Mouse (Mus musculus) left cerebral cortex, postnatal 10 days (tissue): ENCODE measurements around the gene Pold3. TPM values are rescaled to one million over a fixed set of nuclear protein-coding genes. Genes with fewer than 3 reads are reported as not detected.

Experiments
- DNase-seq, 2 experiments: peaks; one replicate each; pipeline ENCODE4 v3.0.0; 2021 to 2022; ENCODE audit warnings: low spot score in 2 of 2, mixed read lengths in 1 of 2; ENCODE audit errors: extremely low spot score in 1 of 2
- intact Hi-C: fragments of 180-260 bp; cut with DNase I; formaldehyde crosslinking; loops from one replicate; pipeline ENCODE4 v1.15.1; 2025
- total RNA-seq, 2 experiments: library from RNA; stranded (reverse); gene quantifications; 2 replicates each; pipeline ENCODE4 v1.2.3; 2021

The Pold3 gene
- total RNA-seq, 2 experiments from 2014 or later: 32.6 to 36.3 TPM

DNA sequence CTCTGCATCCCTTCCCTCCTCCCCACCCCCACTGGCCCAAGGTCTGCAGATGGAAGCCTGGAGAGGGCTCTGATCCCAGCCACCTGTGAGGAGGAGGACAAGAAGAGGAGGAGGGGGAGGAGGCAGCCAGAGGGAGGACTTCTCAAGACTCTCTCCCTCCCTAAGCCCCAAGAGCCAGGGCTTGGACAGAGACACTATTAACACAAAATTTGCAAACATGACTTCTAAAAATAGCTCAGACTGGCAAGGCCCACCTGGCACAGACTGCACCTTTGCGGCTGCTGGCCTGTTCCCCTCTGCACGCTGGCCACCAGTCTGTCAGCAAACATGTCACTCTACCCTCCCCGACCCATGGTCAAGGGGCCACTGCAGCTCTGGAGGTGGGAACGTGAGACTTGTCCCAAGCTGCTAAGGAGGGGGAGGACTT is 77.7 kb downstream of the Pold3 start:
- no peak for DNase-seq
- intact Hi-C loops: no loop called here

DNA sequence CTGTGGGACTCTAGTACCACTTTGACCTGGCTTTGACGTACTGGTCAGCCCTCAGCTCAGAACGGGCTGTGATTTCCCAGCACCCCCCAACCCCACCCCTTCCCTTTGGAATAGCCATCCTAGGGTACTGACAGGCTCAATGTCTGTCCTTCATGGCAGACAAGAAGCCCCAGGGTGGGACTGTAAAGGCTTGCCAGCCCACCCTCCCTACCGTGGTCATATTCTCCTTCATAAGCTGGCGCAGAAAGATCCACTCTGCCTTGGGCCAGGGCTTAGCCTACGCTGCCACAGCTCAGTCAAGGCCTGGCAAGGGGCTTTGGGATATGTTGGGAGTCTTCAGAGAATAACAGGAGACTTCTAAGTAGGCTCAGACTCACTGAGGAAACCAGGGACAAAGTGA is 78.3 kb downstream of the Pold3 start:
- no peak for DNase-seq
- intact Hi-C loops: no loop called here

DNA sequence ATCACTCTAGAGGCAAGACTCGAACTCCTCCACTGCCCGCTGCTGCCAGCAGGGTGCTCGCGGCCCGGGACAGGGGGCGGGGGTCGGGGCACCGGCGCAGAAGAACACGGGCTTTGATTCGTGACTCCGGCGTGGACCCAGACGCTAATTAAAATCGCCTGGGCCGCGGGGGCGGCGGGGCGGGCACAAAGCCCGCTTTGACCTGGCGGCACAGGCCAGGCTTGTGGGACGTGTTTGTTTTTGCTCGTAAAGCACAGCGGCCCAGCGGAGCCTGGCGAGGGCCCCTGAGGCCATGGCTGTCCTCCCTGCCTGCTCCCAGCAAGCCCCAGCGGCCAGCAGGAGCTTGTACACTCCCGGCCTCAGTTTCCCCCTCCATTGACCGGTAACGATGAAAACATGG is 79.2 kb downstream of the Pold3 start:
- intact Hi-C loops: no loop called here
- DNase-seq: no peak

DNA sequence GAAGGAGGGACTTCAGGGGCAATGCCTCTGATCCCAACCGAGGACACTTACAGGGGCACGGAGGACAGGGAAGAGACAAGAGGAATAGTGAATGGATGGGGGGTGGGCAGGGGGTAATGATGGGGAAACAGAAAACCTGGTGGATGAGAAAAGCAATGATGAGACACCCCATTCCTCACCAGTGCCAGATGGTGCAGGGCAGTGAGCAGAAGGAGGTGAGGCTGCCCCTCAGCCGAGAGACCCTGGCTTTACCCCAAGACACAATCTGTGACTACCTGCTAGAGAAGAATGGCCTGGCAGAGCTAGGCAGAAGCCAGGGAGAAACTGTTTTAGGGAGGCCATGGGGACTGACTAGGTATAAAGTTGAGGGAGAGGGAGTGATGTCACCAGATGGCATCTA is 84.9 kb downstream of the Pold3 start:
- intact Hi-C loops: no loop called here
- DNase-seq: no peak

DNA sequence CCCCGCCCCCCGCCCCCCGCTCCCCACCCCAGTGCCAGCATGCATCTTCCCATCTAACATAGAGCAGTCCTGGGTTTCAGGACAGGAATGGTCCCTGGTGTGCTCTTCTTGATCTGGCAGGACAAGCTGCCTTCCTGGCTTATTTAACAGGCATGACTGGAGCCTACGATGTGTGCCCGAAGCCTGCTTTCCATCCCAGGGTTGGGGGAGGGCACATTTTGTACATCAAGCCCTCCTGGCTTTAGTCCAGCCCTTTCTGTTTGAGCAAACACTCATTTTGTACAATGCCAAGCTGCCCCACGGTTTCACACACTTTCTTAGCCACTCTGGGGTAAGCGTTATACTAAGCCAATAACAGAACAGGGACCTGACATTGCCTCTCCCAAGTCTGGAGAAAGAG is 85.3 kb downstream of the Pold3 start:
- intact Hi-C loops: no loop called here
- no peak for DNase-seq

DNA sequence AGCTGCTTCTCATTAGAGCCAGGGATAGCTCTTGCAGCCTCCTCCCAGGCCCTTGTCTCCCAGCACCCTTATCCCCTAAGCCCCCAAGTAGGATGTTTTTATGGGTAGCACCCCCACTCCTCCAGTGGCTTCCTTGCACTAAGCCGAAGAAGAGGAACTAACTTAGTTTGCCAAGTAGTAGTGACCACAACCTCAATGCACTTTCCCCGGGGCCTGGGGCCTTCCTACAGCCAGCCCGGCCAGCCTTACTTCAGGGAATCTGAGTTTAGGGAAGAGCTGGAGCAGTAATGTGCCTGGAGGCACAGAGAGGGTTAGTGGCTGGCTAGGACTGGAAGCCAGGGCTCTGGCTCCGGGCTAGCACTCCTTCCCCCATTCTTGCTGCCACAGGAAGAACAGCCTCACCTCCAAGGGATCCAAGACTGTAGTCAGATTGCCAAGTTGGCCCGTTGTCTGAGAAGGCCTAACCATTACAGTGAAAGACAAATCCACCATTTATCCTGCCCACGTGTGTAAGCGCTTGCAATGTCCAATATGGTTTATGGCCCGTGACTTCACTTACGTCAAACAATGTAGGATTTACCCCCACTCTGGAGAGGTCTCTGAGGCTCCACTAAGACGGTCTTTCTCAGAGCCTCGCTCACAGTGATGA is 86.4 kb downstream of the Pold3 start:
- intact Hi-C loops: no loop called here
- DNase-seq: no peak

DNA sequence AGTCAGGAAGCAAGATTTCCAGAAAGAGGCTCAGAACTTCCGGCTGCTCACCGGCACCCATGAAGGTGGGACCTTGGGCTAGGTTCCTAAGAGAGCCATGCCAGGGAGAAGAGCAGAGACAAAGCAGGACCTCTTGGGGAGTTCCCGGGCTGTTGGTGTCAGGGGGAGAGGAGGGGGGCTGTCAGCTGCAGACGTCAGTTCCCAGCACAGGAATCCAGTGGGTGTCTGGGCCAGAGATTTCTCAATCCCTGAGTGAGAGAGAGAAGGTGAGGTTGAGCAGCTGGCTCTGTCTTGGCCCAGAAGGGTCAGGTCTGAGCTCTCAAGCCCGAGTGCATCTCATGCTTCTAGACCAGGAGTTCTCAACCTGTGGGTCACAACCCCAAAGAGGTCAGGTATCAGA is 87.7 kb downstream of the Pold3 start:
- intact Hi-C loops: no loop called here
- DNase-seq: no peak

Other genes starting within 250 kb of the Pold3 start
- 10 to 100 TPM; 38.3 to 39.4 TPM for gene Rnf169, start 141.1 kb downstream of the Pold3 start, total RNA-seq
- gene Chrdl2, start 115.4 kb downstream of the Pold3 start, total RNA-seq: under 1 TPM in 1 of 2 experiments, not detected in 1; 0.62 TPM
- 1 to 10 TPM; 4.8 to 5.2 TPM for gene Lipt2, start 37.7 kb upstream of the Pold3 start, total RNA-seq
- not detected for gene Kcne3, start 54.9 kb upstream of the Pold3 start, total RNA-seq
- 100 to 1,000 TPM; 486 to 524 TPM for gene Pgm2l1, start 105.8 kb upstream of the Pold3 start, total RNA-seq
- 1 to 10 TPM; 7.0 to 7.1 TPM for gene P4ha3, start 164.0 kb upstream of the Pold3 start, total RNA-seq